Mouse (Mus musculus) spleen, adult 12 weeks (tissue): ENCODE measurements around the gene Pias3.
A peak's percentile ranks its signal among the peaks of the same experiment; 100 is the strongest.
"Not testable (repeated sequence)": the region's sequence is repeated elsewhere in the genome, so short reads cannot be mapped to it uniquely, and the experiment has no call there.

Source experiments
- DNase-seq: peaks from one replicate; pipeline ENCODE4 v3.0.0; 2022; ENCODE audit warnings: low spot score

Gene Pias3

DNA sequence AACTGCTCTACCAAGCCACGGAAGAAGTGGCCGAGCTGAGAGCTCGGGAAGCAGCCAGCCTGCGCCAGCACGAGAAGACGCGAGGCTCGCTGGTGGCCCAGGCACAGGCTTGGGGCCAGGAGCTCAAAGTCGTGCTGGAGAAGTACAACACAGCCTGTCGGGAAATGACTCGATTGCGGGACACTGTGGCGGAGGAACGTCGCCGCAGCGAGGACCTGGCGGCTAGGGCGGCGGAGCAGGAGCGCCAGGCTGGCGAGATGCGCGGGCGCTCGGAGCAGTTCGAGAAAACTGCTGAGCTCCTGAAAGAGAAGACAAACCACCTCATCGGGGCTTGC lies 11.4 kb upstream of the Pias3 start:
- no peak for DNase-seq

GRCm38 (mm10) chr3:96686057-96686456 lies 10.1 kb upstream of the Pias3 start:
- not testable (repeated sequence) for DNase-seq

- no peak for DNase-seq
Observed at GRCm38 (mm10) chr3:96688854-96689253, 7.3 kb upstream of the Pias3 start.

GRCm38 (mm10) chr3:96690298-96690697 lies 5.9 kb upstream of the Pias3 start:
- DNase-seq, result no peak

- DNase-seq, result no peak
Observed at GRCm38 (mm10) chr3:96692506-96692905, 3.7 kb upstream of the Pias3 start.

GRCm38 (mm10) chr3:96693579-96693978 lies 2.6 kb upstream of the Pias3 start:
- no peak for DNase-seq

GRCm38 (mm10) chr3:96696766-96697732 lies 865 bp downstream of the Pias3 start:
- DNase-seq, result peak; percentile 84

- DNase-seq, result no peak
Observed at GRCm38 (mm10) chr3:96698993-96699690, 3.0 kb downstream of the Pias3 start.

DNA sequence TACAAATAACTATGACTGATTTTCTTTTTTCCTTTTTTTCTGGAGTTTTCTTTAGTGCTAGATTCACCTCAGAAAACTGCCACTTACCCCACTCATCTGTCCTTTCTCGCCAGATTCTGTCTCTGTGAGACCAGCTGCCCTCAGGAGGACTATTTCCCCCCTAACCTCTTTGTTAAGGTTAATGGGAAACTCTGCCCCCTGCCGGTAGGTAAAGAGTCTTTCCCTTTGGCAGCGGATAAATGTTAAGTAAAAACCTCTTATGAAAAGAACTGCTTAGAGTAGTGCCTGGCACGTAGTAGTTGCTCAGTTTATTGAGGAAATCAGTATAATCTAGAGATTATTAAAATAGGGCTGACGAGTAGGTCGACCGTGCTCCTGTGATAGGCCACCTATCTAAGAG lies 4.2 kb downstream of the Pias3 start:
- DNase-seq, result no peak

GRCm38 (mm10) chr3:96701003-96701402 lies 4.8 kb downstream of the Pias3 start:
- no peak for DNase-seq

- no peak for DNase-seq
Observed at GRCm38 (mm10) chr3:96704778-96705177, 8.6 kb downstream of the Pias3 start.

DNA sequence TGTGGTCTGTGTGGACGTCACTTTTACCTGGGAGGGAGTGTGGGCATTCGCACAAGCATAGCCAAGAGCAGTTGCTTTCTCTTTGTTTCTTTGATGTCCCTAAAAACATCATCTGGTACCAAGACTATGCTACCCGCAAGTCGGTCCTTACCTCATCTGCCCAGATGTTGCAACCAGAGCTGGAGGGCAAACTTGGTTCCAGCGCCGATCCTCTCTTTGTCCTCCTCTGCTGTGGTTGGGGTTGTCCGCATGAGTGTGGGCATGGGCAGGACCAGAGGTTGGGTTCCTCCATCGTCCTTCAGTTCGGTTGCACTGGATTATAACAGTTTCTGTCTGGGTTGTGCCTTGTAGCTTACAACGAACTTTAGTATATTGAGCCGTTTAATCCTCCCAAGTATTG lies 10.0 kb downstream of the Pias3 start:
- DNase-seq, result no peak

DNA sequence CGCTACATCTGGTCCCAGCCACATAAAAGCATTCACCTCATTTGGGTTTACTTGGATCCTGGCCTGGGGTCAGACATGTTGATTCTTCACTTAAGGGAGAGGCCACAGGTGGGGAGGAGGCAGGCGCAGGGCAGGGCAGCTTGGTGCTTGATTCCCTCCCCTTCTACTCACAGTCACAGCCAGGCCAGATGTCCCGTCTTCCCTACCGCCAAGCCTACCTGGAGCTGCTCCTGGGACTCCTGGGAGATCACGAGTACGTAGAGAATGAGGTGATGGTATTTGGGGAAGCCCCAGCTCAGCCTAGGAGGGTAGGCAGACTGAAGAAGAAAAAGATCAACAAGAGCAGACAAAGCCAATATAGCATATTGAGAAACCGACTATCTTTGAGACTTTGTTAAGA lies 10.8 kb downstream of the Pias3 start:
- DNase-seq, result no peak

DNA sequence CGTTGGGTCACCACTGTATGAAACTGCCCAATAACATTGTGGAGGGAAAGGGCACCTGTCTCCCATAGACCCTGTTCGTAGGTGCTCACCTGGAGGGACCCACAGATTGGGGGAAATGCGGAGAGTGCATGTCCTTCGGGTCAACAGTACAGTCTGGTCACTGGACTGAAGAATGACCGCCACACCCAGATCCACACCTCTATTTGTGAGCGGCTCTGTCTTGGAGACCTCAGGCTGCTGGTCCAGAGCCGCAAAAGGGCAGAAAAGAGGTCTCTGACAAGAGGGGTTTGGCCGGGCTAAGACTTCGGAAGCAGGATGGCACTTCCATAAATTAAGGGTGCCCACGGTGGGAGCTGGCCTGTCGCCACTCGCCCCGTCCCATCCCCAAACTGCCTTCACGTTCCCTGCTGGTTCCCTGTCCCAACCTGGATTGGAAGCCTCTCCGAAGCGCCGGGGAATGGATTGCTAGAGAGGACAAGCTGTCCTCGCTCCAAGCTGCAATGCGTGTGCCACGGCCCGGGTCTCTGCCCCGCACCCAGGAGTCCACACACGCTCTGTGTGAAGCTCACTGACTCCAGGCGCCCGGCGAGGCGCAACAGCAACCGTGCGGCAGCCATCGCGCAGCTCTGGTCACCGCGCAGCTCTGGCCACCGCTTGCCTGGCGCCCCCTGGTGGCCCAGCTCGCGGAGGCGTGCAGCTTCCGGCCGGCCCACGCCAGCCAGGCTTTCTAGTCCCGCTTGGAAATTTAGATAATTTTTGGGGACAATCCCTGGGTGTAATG lies 11.9 kb downstream of the Pias3 start, which contains the start of gene Nudt17:
Nudt17 (minus strand) TSS at position 660 of the 781 bp plus-strand sequence.
- DNase-seq, result peak; percentile 65

DNA sequence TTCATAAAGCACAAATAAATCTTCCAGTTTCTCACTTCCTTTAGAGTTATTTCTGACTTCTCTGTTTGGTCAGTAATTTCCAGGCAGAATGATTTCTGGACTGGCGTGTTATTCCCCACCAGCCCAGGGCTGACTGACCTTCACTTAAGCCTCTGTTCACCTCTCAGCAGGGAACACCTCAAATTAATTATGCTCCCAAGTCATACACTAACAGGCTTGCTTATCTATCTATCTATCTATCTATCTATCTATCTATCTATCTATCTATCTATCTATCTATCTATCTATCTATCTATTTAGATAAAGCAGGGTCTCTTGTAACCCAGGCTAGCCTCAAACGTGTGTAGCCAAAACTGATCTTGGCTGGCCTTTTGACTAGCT lies 12.5 kb downstream of the Pias3 start:
- DNase-seq, result no peak

- DNase-seq, result no peak
Observed at GRCm38 (mm10) chr3:96714286-96714685, 18.1 kb downstream of the Pias3 start.

GRCm38 (mm10) chr3:96715854-96716253 lies 19.7 kb downstream of the Pias3 start:
- DNase-seq, result no peak

DNA sequence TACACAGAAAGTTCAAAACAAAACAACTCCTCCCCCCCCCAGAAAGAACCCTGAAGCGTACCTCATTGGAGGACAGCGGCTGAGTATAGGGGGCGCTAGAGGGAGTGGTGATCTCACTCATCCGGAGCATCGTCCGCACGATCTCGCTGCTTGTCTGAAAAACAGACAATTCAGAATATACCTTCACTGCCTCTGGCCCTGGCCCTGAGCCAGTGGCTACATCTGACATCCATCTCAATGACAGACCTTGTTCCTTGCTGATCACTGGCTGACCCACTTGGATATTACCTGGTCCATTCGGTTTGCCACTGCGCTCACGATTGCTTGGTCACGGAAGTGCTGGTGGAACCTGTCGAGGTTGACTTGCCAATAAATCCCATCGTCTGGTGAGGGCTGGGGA lies 23.0 kb downstream of the Pias3 start:
- DNase-seq, result no peak

- DNase-seq, result peak; percentile 94
Observed at GRCm38 (mm10) chr3:96727343-96727827, 31.2 kb downstream of the Pias3 start, which contains the start of the genes Polr3c and Rnf115. TSS of gene Polr3c (minus strand) at chr3:96727628. TSS of gene Rnf115 (plus strand) at chr3:96727664.

GRCm38 (mm10) chr3:96727828-96728633 lies 31.8 kb downstream of the Pias3 start:
- DNase-seq, result no peak
